Mouse (Mus musculus) layer of hippocampus, postnatal 10 days (tissue): Measurements from ENCODE around the gene Rplp2. TPM values are rescaled to one million over a fixed set of nuclear protein-coding genes. Genes with fewer than 3 reads are reported as not detected.

Source experiments
- DNase-seq, 2 experiments: peaks; one replicate each; pipeline ENCODE4 v3.0.0; 2021; ENCODE audit warnings: low spot score in 2 of 2
- total RNA-seq, 2 experiments: library from RNA; stranded (reverse); gene quantifications; 2 replicates each; pipeline ENCODE4 v1.2.3; 2021

Gene Rplp2
- total RNA-seq, 2 experiments from 2014 or later, result 648 to 721 TPM

GRCm38 (mm10) chr7:141466607-141467148 lies 19.5 kb downstream of the Rplp2 start:
- DNase-seq, result no peak

DNA sequence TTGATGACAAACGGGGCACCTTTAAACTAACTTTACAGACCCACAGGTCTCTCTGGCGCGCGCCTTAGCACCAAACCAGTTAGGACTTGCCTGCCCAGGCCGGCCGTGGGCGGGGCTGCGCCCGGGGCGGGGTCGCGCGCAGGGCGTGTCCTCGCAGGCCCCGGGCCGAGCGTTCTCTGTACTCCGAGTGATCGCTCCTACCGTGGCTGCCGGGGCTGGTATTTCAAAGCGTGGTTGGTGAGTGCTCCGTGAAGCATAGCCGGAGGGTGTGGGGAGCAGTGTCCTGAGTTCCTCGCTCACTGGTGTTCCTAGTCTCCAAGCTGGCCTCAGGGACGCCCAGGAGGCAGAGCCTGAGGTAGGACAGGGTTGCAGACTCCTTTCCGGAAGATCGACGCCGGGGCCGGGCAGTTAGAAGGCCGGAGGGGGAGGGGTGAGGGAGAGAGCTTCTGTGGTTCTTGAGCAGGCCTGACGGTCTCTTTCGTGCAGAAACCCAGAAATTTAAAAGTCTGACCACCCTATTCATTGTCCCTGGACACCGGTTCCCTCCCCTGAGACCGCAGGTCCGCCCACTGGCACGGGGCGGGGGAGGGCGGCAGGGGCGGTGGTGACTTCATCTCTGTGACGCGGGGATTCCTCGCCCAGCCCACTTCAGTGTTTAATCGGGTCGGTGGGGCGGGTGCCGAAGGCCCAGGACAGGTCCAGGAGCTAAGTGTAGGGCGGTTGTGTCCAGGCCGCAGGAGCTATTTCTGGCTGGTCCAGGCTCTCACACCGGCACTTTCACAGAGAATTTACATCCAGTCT lies 20.3 kb downstream of the Rplp2 start, which contains the start of gene Cd151:
Cd151 (plus strand) TSS at position 163 of the 801 bp plus-strand sequence.
- DNase-seq, result peak; percentile 62 to 75

GRCm38 (mm10) chr7:141468164-141468521 lies 21.0 kb downstream of the Rplp2 start:
- no peak for DNase-seq

- peak; percentile 55 to 65 for DNase-seq
Observed at GRCm38 (mm10) chr7:141468522-141469211, 21.5 kb downstream of the Rplp2 start.

DNA sequence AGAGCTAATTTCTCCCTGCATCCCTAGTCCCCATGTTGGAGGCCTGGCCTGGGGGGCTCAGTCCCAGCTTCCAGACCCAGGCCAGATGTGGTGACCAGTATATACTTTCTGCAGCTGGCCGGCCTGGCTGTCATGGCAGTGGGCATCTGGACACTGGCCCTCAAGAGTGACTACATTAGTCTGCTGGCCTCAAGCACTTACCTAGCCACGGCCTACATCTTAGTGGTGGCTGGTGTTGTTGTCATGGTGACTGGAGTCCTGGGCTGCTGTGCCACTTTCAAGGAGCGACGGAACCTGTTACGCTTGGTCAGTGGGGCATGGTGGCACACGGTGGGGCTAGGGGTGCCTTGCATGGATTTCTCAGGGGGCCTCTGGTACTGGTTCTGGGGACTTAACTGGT lies 22.2 kb downstream of the Rplp2 start:
- no peak for DNase-seq

- no peak for DNase-seq
Observed at GRCm38 (mm10) chr7:141469901-141470636, 22.9 kb downstream of the Rplp2 start.

DNA sequence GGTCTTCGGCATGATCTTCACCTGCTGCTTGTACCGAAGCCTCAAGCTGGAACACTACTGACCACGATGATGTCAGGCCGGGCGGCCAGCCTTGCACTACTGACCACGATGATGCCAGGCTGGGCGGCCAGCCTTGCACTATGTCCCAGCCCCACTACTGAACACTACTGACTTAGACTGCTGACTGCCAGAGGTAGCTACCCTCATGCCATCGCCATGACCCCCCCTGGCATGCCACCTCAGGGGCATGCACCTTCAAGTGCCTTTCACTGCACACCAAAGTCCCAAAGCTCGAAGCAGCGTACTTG lies 23.4 kb downstream of the Rplp2 start:
- DNase-seq, result no peak

DNA sequence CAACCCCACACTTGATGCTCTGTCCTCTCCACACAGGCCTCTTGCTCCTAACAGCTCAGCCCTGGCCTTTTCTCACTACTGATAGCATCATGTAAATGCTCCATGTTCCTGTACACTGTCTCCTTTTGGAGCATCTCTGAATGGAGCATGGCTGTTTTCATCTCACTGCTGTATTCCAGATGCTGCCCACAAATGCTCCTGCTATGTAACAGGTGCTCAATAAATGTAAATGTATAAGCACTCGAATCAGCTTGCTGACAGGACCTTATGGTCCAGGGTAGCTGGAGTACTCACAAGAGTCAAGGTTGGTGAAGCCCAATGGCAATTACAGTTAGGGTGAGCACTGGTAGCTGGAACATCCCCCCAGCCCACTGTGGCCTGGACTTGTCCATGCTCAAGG lies 24.1 kb downstream of the Rplp2 start:
- DNase-seq, result no peak

DNA sequence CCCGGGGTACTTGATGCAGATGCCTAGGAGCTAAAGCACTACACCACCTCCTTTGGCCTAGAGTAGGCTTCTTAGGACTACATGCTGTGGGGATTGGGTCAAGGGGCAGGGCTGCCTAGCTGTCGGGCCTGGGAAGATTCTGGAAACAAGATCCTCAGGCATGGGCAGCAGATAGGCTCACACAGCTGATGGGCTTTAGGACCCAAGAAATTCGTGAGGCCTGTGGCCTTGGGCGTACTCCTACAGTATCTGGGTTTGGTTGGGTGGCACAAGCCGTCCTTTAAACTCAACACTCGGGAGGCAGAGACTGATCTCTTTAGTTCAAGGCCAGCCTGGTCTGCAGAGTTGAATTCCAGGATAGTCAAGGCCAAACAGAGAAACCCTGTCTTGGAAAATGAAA lies 25.1 kb downstream of the Rplp2 start:
- no peak for DNase-seq

- no peak for DNase-seq
Observed at GRCm38 (mm10) chr7:141472763-141473162, 25.6 kb downstream of the Rplp2 start.

DNA sequence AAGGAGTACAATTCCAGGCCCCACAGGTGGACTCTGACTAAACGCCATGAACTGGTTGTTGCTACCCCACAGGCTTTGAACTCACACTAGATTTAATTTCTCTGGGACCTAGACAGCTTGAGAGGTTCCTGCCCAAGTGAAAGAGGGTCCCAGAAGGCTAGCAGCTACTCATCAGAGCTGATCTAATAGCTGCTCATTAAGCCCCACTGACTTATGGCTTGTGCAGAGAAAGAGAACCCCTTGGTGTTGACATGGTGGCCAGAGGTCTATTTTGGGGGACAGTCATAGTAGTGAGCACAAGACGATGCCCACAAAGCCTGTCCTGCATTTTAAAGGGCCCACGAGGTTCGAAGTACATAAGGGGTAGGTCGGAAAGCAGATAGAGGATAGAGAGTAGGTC lies 27.0 kb downstream of the Rplp2 start:
- DNase-seq, result no peak

DNA sequence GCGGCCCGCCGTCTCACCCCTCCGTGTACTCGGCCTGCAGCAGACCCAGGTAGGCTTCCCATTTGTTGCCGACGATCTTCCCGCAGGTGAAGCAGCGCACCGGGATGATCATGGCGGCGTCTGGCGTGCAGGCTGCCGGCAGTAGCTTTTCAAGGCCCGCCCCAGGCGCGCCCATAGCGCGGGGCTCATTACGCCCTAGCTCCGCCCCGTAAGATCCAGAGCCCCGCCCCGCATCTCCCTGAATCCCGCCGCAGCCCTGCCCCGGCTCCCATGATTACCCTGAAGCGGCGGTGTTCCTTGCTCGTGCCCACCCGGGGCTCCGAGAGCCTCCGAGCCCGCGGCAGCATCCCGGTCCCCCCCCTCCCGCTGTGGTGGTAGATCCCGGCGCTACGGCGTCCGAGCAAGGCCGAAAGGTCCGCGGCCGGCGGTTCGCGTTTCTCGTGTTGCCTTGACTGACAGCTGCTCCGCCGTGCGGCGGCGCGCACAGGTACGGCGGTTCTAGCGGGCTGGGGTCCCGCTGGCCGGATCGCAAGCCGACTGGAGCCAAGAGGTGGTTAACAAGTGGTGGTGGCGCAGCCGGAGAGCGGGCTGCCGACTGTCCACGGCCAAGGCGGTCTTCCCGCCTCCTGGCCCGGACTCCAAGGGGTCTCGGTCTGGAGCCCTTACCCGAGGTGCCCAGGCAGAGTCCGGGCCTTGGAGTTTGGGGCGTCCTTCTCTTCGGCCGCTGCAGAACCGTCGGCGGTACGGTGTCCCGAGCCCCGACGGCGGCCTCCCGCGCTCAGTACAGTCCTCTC lies 28.0 kb downstream of the Rplp2 start, which contains the start of the genes Polr2l and Tspan4:
Polr2l (minus strand) TSS at position 122 of the 794 bp plus-strand sequence.
Tspan4 (plus strand) TSS at position 230 of the 794 bp plus-strand sequence.
- peak; percentile 85 to 88 for DNase-seq

DNA sequence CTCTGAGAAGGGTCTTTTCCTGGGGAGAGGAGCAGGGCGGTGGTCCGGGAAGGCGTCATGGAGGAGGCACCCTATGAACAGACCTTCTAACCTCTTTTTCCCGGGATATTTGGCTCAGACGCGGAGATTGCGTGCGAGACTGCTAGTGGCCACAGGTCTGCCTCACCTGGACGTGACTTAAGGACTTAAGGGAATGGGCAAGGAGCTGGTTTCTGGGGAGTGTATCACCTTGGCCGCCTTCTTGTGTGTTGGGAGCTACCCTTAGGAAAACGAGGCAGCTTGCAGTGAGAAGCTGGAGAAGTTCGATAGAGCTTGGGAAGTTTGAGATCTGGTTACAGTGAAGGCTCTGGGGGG lies 28.6 kb downstream of the Rplp2 start:
- DNase-seq, result no peak

DNA sequence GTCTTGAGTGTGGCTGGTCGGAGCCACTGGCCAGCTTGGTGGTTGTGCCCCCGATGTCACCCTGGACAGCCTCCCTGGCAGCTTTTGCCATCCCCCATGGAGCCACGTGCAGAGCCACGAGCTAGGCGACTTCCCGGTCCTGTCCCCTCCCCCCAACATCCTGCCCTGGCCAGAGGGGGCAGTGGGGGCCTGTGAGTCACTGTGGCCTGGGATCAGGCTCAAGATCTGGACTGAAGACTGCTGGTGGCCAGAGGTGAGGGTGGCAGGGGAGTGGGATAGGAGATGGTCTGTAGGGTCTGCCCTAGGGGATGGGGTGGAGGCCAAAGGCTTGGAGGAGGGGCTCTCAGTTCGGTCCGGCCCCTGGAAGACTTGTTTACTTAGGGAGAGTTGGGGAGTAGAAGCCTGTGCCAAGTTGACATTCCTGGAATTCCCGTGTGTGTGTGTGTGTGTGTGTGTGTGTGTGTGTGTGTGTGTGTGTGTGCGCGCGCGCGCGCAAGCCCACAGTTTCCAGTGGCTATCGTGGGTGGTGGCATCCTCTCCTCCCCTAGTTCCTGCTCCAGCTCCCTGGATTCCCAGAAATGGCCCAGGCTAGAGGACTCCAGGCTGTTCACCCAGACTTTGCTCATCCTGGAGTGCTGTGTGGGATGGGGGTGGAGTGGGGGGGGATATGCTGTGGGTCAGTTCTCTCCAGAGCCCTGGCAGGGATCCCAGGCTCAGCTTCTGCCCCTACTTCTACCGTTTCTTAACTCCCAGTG lies 29.2 kb downstream of the Rplp2 start:
- peak in 1 of 2 experiments; percentile 56 for DNase-seq

- no peak for DNase-seq
Observed at GRCm38 (mm10) chr7:141476981-141477370, 29.8 kb downstream of the Rplp2 start.

GRCm38 (mm10) chr7:141477578-141478269 lies 30.6 kb downstream of the Rplp2 start:
- no peak for DNase-seq

DNA sequence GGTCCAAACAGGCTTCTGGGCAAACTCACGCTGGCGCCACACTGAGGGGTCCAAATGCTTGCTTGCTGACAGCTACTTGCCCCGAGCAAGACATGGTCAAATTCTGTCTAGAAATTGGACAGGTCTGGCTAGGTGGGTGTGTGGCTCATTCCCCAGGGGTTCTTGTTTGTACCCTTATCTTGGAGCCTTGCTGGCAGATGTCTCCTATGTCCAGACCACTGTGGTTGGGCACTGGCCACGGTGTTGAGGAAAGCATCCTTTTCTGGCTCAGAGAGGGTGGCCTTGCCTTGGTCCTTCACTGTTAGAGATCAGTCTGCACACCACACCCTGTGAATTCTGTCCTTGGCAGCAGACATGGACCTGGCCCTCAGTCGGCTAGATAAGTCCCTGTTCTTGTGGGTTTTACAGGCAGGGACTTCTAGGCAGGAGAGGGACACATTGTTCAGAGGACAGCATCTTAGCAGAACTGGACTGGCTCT lies 31.1 kb downstream of the Rplp2 start:
- no peak for DNase-seq

DNA sequence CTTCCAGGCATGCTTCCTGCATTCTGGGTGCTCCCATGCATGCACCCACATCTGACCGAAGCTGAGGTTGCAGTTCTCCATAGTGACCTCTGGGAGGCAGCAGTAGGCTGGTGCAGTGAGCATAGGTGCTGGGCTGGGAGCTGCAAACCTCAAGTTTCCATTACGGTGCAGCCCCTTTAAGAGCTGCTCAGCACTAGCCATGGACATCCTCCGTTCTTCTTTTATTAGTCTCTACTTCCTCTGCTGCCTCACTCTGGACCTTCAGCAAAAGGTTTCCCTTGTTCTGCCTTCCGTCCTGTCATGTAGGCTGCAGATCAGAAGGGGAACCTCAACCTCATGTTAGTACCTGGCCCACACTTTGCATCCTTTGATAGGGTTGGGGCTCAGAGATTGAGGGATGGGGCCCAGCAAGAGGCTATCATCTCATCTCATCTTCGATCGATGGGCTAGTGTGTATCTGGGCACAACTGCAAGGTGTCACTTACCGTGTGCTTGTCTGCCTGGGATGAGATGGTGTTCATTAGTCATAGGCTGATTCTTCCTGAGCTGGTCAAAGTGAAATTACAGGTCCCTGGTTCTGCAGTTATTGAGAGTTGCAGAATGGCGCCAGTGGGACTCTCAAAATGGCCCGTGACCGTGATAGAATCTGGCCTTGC lies 33.8 kb downstream of the Rplp2 start:
- DNase-seq, result peak; percentile 71 to 77
